Mouse (Mus musculus) hematopoietic stem cell, adult 5-6 weeks (primary cell): Measurements from ENCODE around the gene Cdkl3. TPM values are rescaled to one million over a fixed set of nuclear protein-coding genes. Genes with fewer than 3 reads are reported as not detected.
A peak's percentile ranks its signal among the peaks of the same experiment; 100 is the strongest.

ENCODE experiments used
- ATAC-seq, 2 experiments: fragments of 125-278 bp in 1 of 2; replicated peaks in 1 of 2; 2 replicates each; pipeline ENCODE4 v1.8.0; 2016 to 2017; ENCODE audit warnings: inconsistent platforms in 2 of 2, mild to moderate bottlenecking in 2 of 2, moderate number of reproducible peaks in 2 of 2, low read depth in 1 of 2, moderate TSS enrichment in 1 of 2; ENCODE audit not compliant: low FRiP score in 2 of 2, poor library complexity in 2 of 2, severe bottlenecking in 2 of 2, insufficient read depth in 1 of 2, low TSS enrichment in 1 of 2
- total RNA-seq: library from RNA; stranded (forward); fragments of 172-1452, 232-1000 nt; gene quantifications from 2 replicates; pipeline ENCODE4 v1.2.3, GENCODE M21; 2017

Gene Cdkl3
- total RNA-seq, 1 experiment from 2014 or later: 12.5 TPM

DNA sequence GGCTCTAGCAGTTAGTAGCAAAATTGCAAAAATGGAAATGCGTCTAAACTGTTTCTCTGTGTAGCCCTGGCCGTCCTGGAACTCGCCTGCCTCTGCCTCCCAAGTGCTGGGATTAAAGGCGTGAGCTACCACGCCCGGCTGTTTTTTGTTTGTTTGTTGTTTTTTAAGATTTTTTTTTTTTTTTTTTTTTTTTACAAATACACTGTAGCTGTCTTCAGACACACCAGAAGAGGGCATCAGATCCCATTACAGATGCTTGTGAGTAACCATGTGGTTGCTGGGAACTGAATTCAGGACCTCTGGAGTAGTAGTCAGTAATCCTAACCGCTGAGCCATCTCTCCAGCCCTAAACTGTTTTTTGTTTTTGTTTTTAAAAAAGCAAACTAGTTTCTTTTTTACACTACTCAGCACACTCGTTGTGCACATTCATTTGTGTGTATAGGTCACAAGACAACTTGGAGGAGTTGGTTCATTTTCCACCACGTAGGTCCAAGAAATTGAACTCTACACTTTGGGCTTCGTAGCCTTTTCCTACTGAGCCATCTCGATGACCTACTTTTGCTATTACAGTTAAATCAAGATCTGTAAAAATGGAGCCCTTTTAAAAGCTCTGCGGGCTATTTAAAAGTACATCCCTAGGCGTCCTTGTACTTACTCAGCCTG is 1.0 kb upstream of the Cdkl3 start:
- no peak for ATAC-seq

DNA sequence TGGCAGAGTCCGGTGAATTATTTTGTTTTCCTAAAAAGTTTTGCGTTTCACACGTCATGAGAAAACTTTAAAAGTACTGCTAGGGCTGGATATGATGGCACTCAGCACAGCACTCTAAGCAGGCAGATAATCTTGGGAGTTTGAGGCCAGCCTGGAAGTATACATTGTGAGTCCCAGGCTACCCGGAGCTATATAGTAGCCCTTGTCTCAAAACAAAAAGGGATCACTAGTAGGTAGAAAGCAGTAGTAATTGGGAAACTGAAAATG is 583 bp upstream of the Cdkl3 start:
- no peak for ATAC-seq

DNA sequence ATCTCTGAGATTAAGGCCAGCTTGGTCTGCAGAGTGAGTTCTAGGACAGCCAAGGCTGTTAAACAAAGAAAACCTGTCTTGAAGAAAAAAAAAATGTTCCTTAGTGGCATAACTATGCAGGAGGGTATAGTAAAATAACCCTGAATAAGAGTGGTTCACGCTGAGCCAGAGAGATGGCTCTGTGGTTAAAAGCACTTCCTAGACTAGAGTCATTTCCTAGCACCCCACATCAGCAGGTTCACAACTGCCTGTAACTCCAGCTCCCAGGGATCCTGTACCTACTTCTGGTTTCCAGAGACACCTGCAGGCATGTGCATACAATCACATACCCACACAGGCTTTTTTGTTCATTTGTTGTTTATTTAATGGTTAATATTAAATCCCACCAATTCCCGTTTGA is 1.6 kb downstream of the Cdkl3 start:
- no peak for ATAC-seq

DNA sequence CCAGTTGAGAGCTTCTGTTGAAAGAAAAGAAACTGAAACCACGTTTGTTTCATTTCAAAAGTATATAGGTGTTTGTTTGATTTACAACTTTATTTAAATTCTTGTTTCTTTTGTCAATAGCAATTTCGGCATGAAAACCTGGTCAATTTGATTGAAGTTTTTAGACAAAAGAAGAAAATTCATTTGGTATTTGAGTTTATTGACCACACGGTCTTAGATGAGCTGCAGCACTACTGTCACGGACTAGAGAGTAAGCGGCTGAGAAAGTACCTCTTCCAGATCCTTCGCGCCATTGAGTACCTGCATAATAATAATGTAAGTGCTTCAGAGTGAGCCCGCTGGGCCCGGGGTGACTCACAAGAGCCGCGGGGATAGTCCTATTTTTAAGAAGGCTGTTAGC is 7.0 kb downstream of the Cdkl3 start:
- ATAC-seq: no peak

- ATAC-seq: no peak
These were observed 7.5 kb downstream of the Cdkl3 start for GRCm38 (mm10) chr11:52011541-52011940.

DNA sequence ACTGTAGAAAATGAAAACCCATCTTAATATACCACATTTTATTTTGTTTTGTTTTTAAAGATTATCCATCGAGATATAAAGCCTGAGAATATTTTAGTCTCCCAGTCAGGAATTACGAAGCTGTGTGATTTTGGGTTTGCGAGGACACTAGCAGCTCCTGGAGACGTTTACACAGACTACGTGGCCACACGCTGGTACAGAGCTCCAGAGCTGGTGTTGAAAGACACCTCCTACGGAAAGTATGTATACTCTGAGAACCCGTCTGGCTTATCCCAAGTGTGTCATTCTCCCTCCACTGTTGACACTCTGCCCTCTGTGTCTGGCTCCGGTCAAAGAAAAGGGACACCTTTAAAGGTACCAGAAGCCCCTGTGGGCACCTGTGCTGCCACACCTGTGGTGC is 14.2 kb downstream of the Cdkl3 start:
- ATAC-seq: no peak

GRCm38 (mm10) chr11:52032356-52032755 is 28.3 kb downstream of the Cdkl3 start:
- no peak for ATAC-seq

- ATAC-seq: no peak
These were observed 29.9 kb downstream of the Cdkl3 start for GRCm38 (mm10) chr11:52033953-52034352.

- ATAC-seq: 0 out of 4 replicates have a peak, but pooled peaks of 1 of the 2 experiments have one; percentile 29
These were observed 31.9 kb downstream of the Cdkl3 start for GRCm38 (mm10) chr11:52035905-52036304.

GRCm38 (mm10) chr11:52037659-52038058 is 33.6 kb downstream of the Cdkl3 start:
- ATAC-seq: no peak

GRCm38 (mm10) chr11:52043224-52043623 is 39.2 kb downstream of the Cdkl3 start:
- ATAC-seq: peak; percentile 69 to 81

DNA sequence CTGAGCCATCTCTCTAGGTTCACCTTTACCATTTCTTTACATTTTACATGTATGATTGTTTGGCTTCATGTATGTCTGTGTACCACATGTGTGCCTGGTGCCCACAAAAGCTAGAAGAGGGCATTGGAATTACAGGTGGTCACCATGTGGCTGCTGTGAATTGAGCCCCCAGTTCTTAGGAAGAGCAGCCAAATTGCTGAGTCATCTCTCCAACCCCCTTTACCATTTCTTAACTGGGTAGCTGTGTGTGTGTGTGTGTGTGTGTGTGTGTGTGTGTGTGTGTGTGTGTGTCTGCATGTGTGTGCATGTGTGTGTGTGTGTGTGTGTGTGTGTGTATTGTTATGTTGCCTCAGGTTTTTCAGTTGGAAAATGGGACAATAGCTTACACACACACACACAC is 40.1 kb downstream of the Cdkl3 start:
- ATAC-seq: no peak

DNA sequence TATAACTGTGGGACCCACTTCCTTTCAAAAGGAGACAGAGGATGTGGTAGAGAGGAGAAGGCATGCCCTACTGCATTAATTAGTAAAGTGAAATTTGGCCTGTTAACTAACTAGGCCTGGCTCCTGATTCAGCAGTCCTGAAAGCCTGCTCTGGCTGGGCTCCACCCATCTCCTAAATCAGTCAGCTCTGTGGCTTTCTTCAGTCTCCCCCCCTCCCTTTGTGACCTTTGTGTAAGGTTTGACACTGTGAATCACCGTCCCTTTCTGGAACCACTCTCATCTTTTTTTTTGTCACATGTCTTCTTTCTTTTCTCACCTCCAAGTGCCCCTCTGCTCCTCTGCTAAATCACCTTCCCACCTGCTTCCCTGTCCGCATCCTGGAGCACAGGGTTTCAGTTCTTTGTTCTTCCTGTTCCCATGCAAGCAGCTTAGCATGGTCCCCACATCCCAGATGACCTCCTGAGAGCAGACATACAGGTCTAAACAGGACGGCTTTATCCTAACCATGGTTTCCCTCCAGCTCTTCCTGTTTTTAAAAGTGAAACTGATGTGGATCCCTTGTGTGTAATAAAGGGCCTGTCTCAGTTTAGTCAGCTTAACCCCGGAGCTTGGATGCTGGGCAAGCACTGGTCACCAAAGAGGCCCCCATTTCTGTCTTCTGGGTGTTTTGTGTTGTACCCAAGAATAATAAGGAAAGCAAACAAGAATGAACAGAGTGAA is 42.6 kb downstream of the Cdkl3 start:
- ATAC-seq: peak; percentile 60 to 72; a peak in 3 of 4 replicates

- no peak for ATAC-seq
These were observed 49.4 kb downstream of the Cdkl3 start for GRCm38 (mm10) chr11:52053371-52053770.

DNA sequence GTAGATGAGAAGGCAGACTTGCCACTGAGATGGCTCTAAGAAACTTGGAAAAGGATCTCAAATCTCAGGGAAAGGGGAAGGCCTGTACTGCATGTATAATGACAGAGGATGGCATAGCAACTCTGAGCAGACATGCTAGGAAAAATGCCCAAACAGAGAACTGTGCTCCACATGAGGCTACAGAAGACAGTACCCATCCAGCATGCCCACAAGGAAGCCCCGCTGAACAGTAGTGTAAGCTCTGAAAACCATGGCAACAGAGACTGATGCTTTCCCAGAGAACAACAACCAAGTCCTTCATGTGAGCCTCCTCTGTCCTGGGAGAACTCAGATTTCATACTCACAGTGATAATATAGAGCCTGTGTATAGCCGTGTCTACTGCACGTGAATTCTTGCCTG is 50.7 kb downstream of the Cdkl3 start:
- no peak for ATAC-seq

DNA sequence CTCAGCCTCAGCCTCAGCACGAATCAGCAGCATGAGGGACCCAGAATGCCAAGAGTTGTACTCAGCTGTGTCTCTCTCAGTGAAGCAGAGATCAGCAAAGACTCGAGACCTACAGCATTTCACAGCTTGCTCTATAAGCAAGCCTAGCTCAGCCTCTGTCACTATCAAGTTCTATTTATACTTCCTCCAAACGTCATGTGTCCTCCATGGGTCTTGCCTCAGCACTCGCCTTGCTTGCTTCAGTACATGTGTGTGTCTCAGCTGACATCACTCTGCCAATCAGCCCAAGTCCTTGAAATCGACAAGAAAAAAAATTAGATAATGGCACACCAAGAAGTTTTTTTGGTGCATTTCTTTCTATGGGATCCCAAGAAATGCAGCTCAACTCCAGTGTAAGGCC is 52.2 kb downstream of the Cdkl3 start:
- no peak for ATAC-seq

DNA sequence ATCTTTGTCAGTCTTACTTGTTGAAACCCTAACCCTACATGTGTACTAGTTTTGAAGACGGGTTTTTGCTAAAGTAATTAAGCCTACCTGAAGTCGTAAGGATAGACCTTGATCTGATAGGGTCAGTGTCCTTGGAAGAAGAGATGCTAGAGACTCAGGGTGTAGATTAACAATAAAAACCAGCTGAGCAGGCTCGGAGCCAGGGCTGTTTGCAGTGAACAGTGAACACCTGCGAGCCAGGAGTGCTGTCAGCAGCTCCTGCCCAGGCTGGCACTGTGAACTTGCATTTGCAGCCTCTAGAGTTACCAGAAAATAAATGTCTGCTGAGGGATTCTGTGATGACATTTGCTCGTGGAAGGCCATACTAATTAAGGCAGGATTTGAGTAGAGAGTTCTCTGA is 55.0 kb downstream of the Cdkl3 start:
- ATAC-seq: no peak

DNA sequence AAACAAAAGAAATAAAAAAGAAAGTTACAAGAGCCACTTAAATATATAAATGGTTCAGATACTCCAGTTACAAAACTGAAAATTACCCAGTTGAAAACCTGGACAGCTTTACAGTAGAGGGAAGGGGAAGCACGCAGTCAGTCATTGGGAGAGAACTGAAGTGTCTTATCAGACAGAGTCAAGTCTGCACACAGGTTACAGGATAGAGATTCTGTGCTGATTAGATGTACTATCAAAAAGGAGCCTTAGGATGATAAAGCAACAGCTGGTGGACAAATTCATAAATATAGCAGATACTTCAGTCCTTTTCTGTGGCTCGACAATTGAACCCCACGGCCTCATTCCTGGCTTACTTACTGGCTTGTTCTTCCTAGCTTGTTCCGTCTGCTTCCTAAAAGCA is 56.3 kb downstream of the Cdkl3 start:
- no peak for ATAC-seq

DNA sequence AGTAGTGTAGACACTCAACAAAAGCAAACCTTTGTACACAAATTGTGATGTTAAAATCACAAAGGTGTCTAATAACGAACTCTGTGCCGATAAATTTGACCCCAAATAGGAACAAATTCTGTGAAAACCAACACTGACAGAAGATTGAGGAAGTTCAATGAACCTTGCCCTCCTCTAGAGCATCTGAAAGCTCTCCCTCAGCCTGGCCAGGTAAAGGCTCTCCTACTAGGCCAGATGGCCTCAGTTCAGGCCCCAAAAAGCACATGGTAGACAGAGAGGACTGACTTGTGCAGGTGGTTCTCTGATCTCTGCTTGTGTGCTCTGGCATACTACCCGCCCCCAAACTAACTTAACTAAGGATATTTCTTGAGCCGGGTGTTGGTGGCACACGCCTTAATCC is 58.4 kb downstream of the Cdkl3 start:
- no peak for ATAC-seq
